Mouse (Mus musculus) erythroblast, embryonic 14.5 days (primary cell): ENCODE results near the gene Uqcc3.

Experiments used
- GATA1 ChIP-seq: IDR thresholded peaks from 2 replicates; pipeline ENCODE4 v1.6.1; 2012; ENCODE audit warnings: low read length, inconsistent platforms, mixed read lengths
- TAL1 ChIP-seq: IDR thresholded peaks from 3 replicates; pipeline ENCODE4 v1.6.1; 2012; ENCODE audit warnings: low read length, inconsistent platforms, mixed read lengths

GRCm38 (mm10) chr19:8864265-8864664 is 16.5 kb downstream of the Uqcc3 start:
- TF ChIP-seq GATA1 (no peak), TAL1 (no peak)
